Mouse (Mus musculus): ENCODE measurements around the gene Olfr165. TPM values are rescaled to one million over a fixed set of nuclear protein-coding genes. Genes with fewer than 3 reads are reported as not detected.
"Not testable (repeated sequence)": the region's sequence is repeated elsewhere in the genome, so short reads cannot be mapped to it uniquely, and the experiment has no call there.

Gene Olfr165
- polyA plus RNA-seq (2017; shearing (Covaris generic)), result not detected

DNA sequence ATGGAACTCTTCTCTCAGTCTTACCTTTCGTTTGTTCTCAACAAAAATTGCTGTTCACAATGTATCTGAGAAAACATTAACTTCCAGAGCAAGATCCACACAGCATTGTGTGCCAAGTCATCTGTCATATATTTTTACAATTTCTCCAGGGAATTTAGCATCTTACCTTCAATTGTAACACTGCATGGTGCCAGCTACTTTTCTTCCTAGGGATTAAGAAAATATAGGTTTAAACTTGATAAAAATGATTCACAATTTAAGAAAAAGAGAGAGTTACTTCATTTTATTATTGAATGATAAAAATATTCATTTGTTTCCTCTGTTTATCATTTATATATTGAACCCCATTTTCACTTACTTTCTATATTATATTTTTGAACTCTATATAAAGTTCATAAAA is at the start of gene Olfr165:
Gene Olfr165 (minus strand): TSS at position 101 of the 400 bp plus-strand sequence.
- ATAC-seq, result no peak

DNA sequence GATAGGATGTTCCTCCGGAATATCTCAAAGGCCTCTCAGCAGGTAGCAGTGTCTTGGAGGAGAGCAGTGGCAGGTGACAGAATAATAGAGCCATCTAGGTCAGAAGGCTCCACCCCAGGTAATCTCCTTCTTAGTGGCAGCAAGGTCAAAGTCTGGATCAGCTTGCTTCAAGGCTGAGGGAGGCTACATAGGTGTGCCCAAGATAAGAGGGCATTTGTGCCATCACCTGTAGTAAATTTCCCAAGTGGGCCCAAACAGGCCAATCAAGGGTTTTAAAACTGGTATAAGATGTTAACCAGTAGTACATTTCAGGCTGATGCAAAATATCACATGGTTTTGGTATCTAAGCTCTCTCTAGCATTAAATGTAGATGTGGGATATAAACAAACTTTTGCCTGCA is 41.4 kb upstream of the Olfr165 start:
- ATAC-seq, result no peak

DNA sequence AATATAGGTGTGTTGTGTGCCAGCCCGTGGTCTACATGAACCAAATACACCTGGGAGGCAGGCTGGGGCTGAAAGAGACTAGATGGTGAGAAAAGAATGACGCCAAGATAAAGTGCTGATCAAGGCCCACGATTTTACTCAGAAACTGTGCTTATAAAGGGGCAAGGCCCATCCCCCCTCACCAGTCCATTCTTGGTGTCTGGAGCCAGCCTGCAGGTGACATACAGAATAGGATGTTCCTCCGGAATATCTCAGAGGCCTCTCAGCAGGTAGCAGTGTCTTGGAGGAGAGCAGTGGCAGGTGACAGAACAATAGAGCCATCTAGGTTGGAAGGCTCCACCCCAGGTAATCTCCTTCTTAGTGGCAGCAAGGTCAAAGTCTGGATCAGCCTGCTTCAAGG is 35.8 kb upstream of the Olfr165 start:
- ATAC-seq, result not testable (repeated sequence)

DNA sequence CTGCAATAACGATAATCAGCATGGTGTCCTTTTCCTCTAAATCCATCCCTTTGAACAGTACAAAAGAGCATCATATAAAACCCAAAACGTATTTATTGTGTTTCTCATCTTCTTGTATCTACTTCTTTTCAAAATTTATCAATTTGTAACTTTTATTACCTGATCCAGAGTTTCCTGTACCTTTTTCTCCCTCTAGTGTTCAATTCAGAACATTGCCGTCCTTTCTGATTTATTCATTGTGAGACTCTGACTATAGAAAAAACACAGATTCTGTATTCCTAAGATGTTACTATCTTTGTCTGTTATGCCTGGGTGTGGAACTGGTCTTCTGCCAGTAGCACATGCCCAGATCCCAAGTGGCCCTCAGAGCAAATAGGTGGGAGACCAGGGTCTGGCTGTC is 35.0 kb downstream of the Olfr165 start:
- ATAC-seq, result no peak

Other genes starting within 250 kb of the Olfr165 start
- gene Olfr164, start 109.1 kb downstream of the Olfr165 start, polyA plus RNA-seq (2017; shearing (Covaris generic)), result not detected
- gene Olfr166, start 60.6 kb upstream of the Olfr165 start, polyA plus RNA-seq (2017; shearing (Covaris generic)), result not detected
- under 1 TPM in 1 of 3 experiments, not detected in 2; 0.05 TPM for gene Olfr167, start 99.1 kb upstream of the Olfr165 start, polyA plus RNA-seq (2017; shearing (Covaris generic))
- gene Olfr168, start 112.4 kb upstream of the Olfr165 start, polyA plus RNA-seq (2017; shearing (Covaris generic)), result not detected
- gene Olfr169, start 148.7 kb upstream of the Olfr165 start, polyA plus RNA-seq (2017; shearing (Covaris generic)), result not detected
- gene Olfr170, start 188.7 kb upstream of the Olfr165 start, polyA plus RNA-seq (2017; shearing (Covaris generic)), result not detected
- gene Olfr171, start 206.8 kb upstream of the Olfr165 start, polyA plus RNA-seq (2017; shearing (Covaris generic)), result not detected